Mouse (Mus musculus): Measurements from ENCODE around the gene Rhbdd2. TPM values are rescaled to one million over a fixed set of nuclear protein-coding genes. Genes with fewer than 3 reads are reported as not detected.
"Not testable (repeated sequence)": the region's sequence is repeated elsewhere in the genome, so short reads cannot be mapped to it uniquely, and the experiment has no call there.

The Rhbdd2 gene
- polyA plus RNA-seq (2012; rRNA removed) (30.6 and 39.5 TPM in 2 replicates), polyA plus RNA-seq (2014; fragmentation: Nextera tagmentation; extraction: Ambion mirVana) (38.9 and 41.6 TPM in 2 replicates)

GRCm38 (mm10) chr5:135632117-135632796 is at the start of gene Rhbdd2:
Gene Rhbdd2, plus strand, starts transcription at chr5:135632618.
- Histone ChIP-seq H3K4me2 (replicated peaks; ENCODE audit: low read depth, low read length, severe bottlenecking) (peak within 1 kb of the TSS; percentile 52), H3K4me3 (replicated peaks; ENCODE audit: low read length) (peak within 1 kb of the TSS; percentile 86), H3K36me3 (ENCODE audit: control insufficient read depth, insufficient read depth, low read length) (peaks cover 13% of the 10 kb centered on the region), H3K27ac (replicated peaks; ENCODE audit: low read depth, low read length) (peak within 1 kb of the TSS; percentile 68), H3K9me3 (ENCODE audit: control insufficient read depth, low read length) (no peaks in the 10 kb centered on the region), H3K27me3 (ENCODE audit: control insufficient read depth, insufficient read depth, low read length) (no peaks in the 10 kb centered on the region), H3K4me1 (ENCODE audit: control insufficient read depth, insufficient read depth, low read length) (peaks cover 8% of the 10 kb centered on the region; the same call in 1 of the 2 replicates), H3K9ac (ENCODE audit: low read depth, low read length, severe bottlenecking) (peak within 1 kb of the TSS; percentile 70)
- DNase-seq (ENCODE audit: low spot score) (peak; percentile 98), ATAC-seq (ENCODE audit: low FRiP score, low read depth) (peak; percentile 100)
- WGBS = 21% methylated on average over 19 of the region's 30 CpGs
- TF ChIP-seq POLR2A (IDR thresholded peaks at IDR 0.05; ENCODE audit: borderline replicate concordance, extremely low read depth, insufficient read depth, insufficient read length) = peak; percentile 71; the same call in 1 of the 2 replicates

- Histone ChIP-seq H3K9me3 (ENCODE audit: control insufficient read depth, low read length) (peaks cover 4% of the 10 kb centered on the region; the same call in 1 of the 2 replicates), H3K27ac (replicated peaks; ENCODE audit: low read depth, low read length) (no peak overlapping the region), H3K36me3 (ENCODE audit: control insufficient read depth, insufficient read depth, low read length) (no peaks in the 10 kb centered on the region), H3K9ac (ENCODE audit: low read depth, low read length, severe bottlenecking) (no peak overlapping the region), H3K27me3 (ENCODE audit: control insufficient read depth, insufficient read depth, low read length) (no peaks in the 10 kb centered on the region), H3K4me2 (replicated peaks; ENCODE audit: low read depth, low read length, severe bottlenecking) (no peak overlapping the region), H3K4me3 (replicated peaks; ENCODE audit: low read length) (no peak overlapping the region), H3K4me1 (ENCODE audit: control insufficient read depth, insufficient read depth, low read length) (no peaks in the 10 kb centered on the region)
- DNase-seq (ENCODE audit: low spot score) = no peak
- WGBS = 89% methylated on average over 8 of the region's 8 CpGs
- no peak for ATAC-seq (ENCODE audit: low FRiP score, low read depth)
- no peak for TF ChIP-seq POLR2A (IDR thresholded peaks at IDR 0.05; ENCODE audit: borderline replicate concordance, extremely low read depth, insufficient read depth, insufficient read length)
Observed at GRCm38 (mm10) chr5:135585691-135586090, 46.7 kb upstream of the Rhbdd2 start.

GRCm38 (mm10) chr5:135587764-135588163 is 44.7 kb upstream of the Rhbdd2 start:
- Histone ChIP-seq H3K4me2 (replicated peaks; ENCODE audit: low read depth, low read length, severe bottlenecking) (no peak overlapping the region), H3K4me1 (ENCODE audit: control insufficient read depth, insufficient read depth, low read length) (no peaks in the 10 kb centered on the region), H3K27me3 (ENCODE audit: control insufficient read depth, insufficient read depth, low read length) (no peaks in the 10 kb centered on the region), H3K27ac (replicated peaks; ENCODE audit: low read depth, low read length) (no peak overlapping the region), H3K4me3 (replicated peaks; ENCODE audit: low read length) (no peak overlapping the region), H3K36me3 (ENCODE audit: control insufficient read depth, insufficient read depth, low read length) (no peaks in the 10 kb centered on the region), H3K9ac (ENCODE audit: low read depth, low read length, severe bottlenecking) (no peak overlapping the region), H3K9me3 (ENCODE audit: control insufficient read depth, low read length) (peaks cover 9% of the 10 kb centered on the region; the same call in 1 of the 2 replicates)
- no peak for TF ChIP-seq POLR2A (IDR thresholded peaks at IDR 0.05; ENCODE audit: borderline replicate concordance, extremely low read depth, insufficient read depth, insufficient read length)
- DNase-seq (ENCODE audit: low spot score) = no peak
- WGBS = 89% methylated on average over 4 of the region's 4 CpGs
- no peak for ATAC-seq (ENCODE audit: low FRiP score, low read depth)

GRCm38 (mm10) chr5:135589996-135590784 is 42.2 kb upstream of the Rhbdd2 start:
- Histone ChIP-seq H3K27me3 (ENCODE audit: control insufficient read depth, insufficient read depth, low read length) (no peaks in the 10 kb centered on the region), H3K36me3 (ENCODE audit: control insufficient read depth, insufficient read depth, low read length) (no peaks in the 10 kb centered on the region), H3K4me1 (ENCODE audit: control insufficient read depth, insufficient read depth, low read length) (no peaks in the 10 kb centered on the region), H3K9me3 (ENCODE audit: control insufficient read depth, low read length) (peaks cover 9% of the 10 kb centered on the region; the same call in 1 of the 2 replicates), H3K9ac (ENCODE audit: low read depth, low read length, severe bottlenecking) (no peak overlapping the region), H3K4me3 (replicated peaks; ENCODE audit: low read length) (no peak overlapping the region), H3K27ac (replicated peaks; ENCODE audit: low read depth, low read length) (no peak overlapping the region), H3K4me2 (replicated peaks; ENCODE audit: low read depth, low read length, severe bottlenecking) (no peak overlapping the region)
- WGBS = 78% methylated on average over 10 of the region's 12 CpGs
- TF ChIP-seq POLR2A (IDR thresholded peaks at IDR 0.05; ENCODE audit: borderline replicate concordance, extremely low read depth, insufficient read depth, insufficient read length) = no peak
- DNase-seq (ENCODE audit: low spot score) (no peak), ATAC-seq (ENCODE audit: low FRiP score, low read depth) (no peak)

DNA sequence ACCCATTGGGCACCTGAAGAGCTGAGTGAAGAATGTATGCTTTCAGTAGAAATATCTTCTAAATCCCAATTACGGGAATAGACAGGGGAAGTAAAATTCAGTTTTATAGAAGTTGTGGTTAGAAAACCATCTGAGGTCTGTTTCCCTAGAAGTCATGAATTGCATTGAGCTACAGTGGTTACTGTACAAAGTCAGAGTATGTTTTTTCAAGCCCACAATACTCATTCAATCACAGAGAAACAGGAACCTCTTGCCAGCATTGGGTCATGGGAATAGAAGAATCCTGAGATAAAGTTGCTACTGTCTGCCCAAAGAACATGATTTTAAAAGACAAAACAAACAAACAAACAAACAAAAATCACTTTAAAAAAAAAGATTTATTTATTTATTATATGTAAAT is 27.8 kb upstream of the Rhbdd2 start:
- not testable (repeated sequence) for H3K27ac ChIP-seq (replicated peaks; ENCODE audit: low read depth, low read length); H3K4me1 ChIP-seq (ENCODE audit: control insufficient read depth, insufficient read depth, low read length); DNase-seq (ENCODE audit: low spot score); ATAC-seq (ENCODE audit: low FRiP score, low read depth); H3K9ac ChIP-seq (ENCODE audit: low read depth, low read length, severe bottlenecking); H3K4me3 ChIP-seq (replicated peaks; ENCODE audit: low read length); H3K27me3 ChIP-seq (ENCODE audit: control insufficient read depth, insufficient read depth, low read length); H3K36me3 ChIP-seq (ENCODE audit: control insufficient read depth, insufficient read depth, low read length); H3K9me3 ChIP-seq (ENCODE audit: control insufficient read depth, low read length); H3K4me2 ChIP-seq (replicated peaks; ENCODE audit: low read depth, low read length, severe bottlenecking)
- WGBS = no CpG with 5 or more reads among the region's 1 CpGs

- H3K9ac ChIP-seq (ENCODE audit: low read depth, low read length, severe bottlenecking); H3K4me3 ChIP-seq (replicated peaks; ENCODE audit: low read length); H3K9me3 ChIP-seq (ENCODE audit: control insufficient read depth, low read length); ATAC-seq (ENCODE audit: low FRiP score, low read depth); H3K4me2 ChIP-seq (replicated peaks; ENCODE audit: low read depth, low read length, severe bottlenecking); H3K36me3 ChIP-seq (ENCODE audit: control insufficient read depth, insufficient read depth, low read length); H3K27ac ChIP-seq (replicated peaks; ENCODE audit: low read depth, low read length); H3K4me1 ChIP-seq (ENCODE audit: control insufficient read depth, insufficient read depth, low read length); DNase-seq (ENCODE audit: low spot score); H3K27me3 ChIP-seq (ENCODE audit: control insufficient read depth, insufficient read depth, low read length): not testable (repeated sequence)
- WGBS = no CpG with 5 or more reads among the region's 1 CpGs
Observed at GRCm38 (mm10) chr5:135606717-135607116, 25.7 kb upstream of the Rhbdd2 start.
